In genomic region chr10:80072623-80073489, GRCm38 (mm10) we compare ENCODE assay signal across 13 mouse cellular contexts. TPM values are rescaled to one million over a fixed set of nuclear protein-coding genes. Genes with fewer than 3 reads are reported as not detected.
A peak's percentile ranks its signal among the peaks of the same experiment; 100 is the strongest.
DNase-seq lines count a peak whose midpoint lies in the region; ATAC-seq and TF ChIP-seq lines count a peak whose summit lies in the region.
"Had no signal": no experiment of that assay in that cellular context is flagged by ENCODE, and none has a peak within 500 bp of the region (broad histone marks: within the 10 kb centered on the region; RNA-seq: fewer than 3 reads in every experiment).

No protein-coding gene starts in this region.

- no peaks in the 10 kb centered on the region for H3K27me3 ChIP-seq in heart, postnatal 0 days (ENCODE audit: control insufficient read depth, insufficient read depth, low read length)
- H3K27me3 ChIP-seq in heart, embryonic 11.5 days (ENCODE audit: control insufficient read depth, insufficient read depth, low read length) = no peaks in the 10 kb centered on the region
- no peaks in the 10 kb centered on the region for H3K27me3 ChIP-seq in CH12.LX (replicated peaks)
- H3K27me3 ChIP-seq in limb, embryonic 15.5 days = no peaks in the 10 kb centered on the region
- no peaks in the 10 kb centered on the region for H3K27me3 ChIP-seq in midbrain, embryonic 16.5 days (ENCODE audit: control insufficient read depth, insufficient read depth, low read depth, low read length)
- H3K27me3 ChIP-seq: embryonic facial prominence, embryonic 15.5 days; neural tube, embryonic 12.5 days had no signal

- DNase-seq in heart, postnatal 0 days (ENCODE audit: low spot score) = no peak
- DNase-seq in CH12.LX (ENCODE audit: extremely low read depth) = no peak
- DNase-seq in urinary bladder, postnatal 36 days (ENCODE audit: low spot score in 2 of 2) = no peak
- DNase-seq: heart, adult 11 months; layer of hippocampus, adult 9-11 months; lung, postnatal 14 days; spleen, adult 18-20 months had no signal

- ATAC-seq in heart, postnatal 0 days (ENCODE audit: insufficient read depth, low read depth) = no peak
- ATAC-seq in heart, embryonic 11.5 days (replicated peaks; ENCODE audit: insufficient number of reproducible peaks, low FRiP score, low TSS enrichment) = no peak
- ATAC-seq in limb, embryonic 15.5 days (ENCODE audit: insufficient number of reproducible peaks, low FRiP score, low TSS enrichment, low read depth) = no peak
- no peak for ATAC-seq in midbrain, embryonic 16.5 days

- peaks cover 29% of the 10 kb centered on the region for H3K4me1 ChIP-seq in heart, postnatal 0 days (ENCODE audit: control insufficient read depth, insufficient read depth)
- peaks cover 42% of the 10 kb centered on the region for H3K4me1 ChIP-seq in heart, embryonic 11.5 days (ENCODE audit: control insufficient read depth, insufficient read depth, low read length)
- peaks cover 31 to 57% of the 10 kb centered on the region in 2 experiments for H3K4me1 ChIP-seq in CH12.LX (ENCODE audit: control insufficient read depth in 1 of 2, insufficient read depth in 2 of 2)
- H3K4me1 ChIP-seq in bone marrow, adult 2 months (ENCODE audit: control insufficient read depth, insufficient read depth, low read length) = peaks cover 14% of the 10 kb centered on the region
- peaks cover 26% of the 10 kb centered on the region for H3K4me1 ChIP-seq in limb, embryonic 15.5 days
- H3K4me1 ChIP-seq in midbrain, embryonic 16.5 days (ENCODE audit: control insufficient read depth, insufficient read depth, low read length) = peaks cover 4% of the 10 kb centered on the region; the same call in 1 of the 2 replicates

- no peaks in the 10 kb centered on the region for H3K79me2 ChIP-seq in CH12.LX (replicated peaks; ENCODE audit: control insufficient read depth, extremely low read depth, insufficient read depth, poor library complexity, severe bottlenecking)

- in situ Hi-C loops in CH12.LX (cut with MboI; ENCODE audit: low pct_ligation_motif_present, low pct_unique_long_range_greater_than_20kb, low sequenced_read_pairs) = no loop called here

- H3K9me3 ChIP-seq in heart, postnatal 0 days (replicated peaks; ENCODE audit: control insufficient read depth, low read length) = no peaks in the 10 kb centered on the region
- no peaks in the 10 kb centered on the region for H3K9me3 ChIP-seq in heart, embryonic 11.5 days (replicated peaks; ENCODE audit: control insufficient read depth, low read length)
- no peaks in the 10 kb centered on the region for H3K9me3 ChIP-seq in CH12.LX (replicated peaks; ENCODE audit: low read length)
- no peaks in the 10 kb centered on the region for H3K9me3 ChIP-seq in limb, embryonic 15.5 days
- H3K9me3 ChIP-seq in midbrain, embryonic 16.5 days (replicated peaks; ENCODE audit: control insufficient read depth, low read length, poor library complexity, severe bottlenecking) = no peaks in the 10 kb centered on the region
- H3K9me3 ChIP-seq: embryonic facial prominence, embryonic 15.5 days; neural tube, embryonic 12.5 days had no signal

- no peak for TF ChIP-seq EP300 in heart, postnatal 0 days (IDR thresholded peaks at IDR 0.05; ENCODE audit: low read depth)
- TF ChIP-seq EP300 in CH12.LX (IDR thresholded peaks at IDR 0.05; ENCODE audit: low read length) = no peak

- peaks cover 3% of the 10 kb centered on the region; the same call in 1 of the 2 replicates for H3K36me3 ChIP-seq in heart, postnatal 0 days (replicated peaks; ENCODE audit: control insufficient read depth, insufficient read depth, low read length)
- no peaks in the 10 kb centered on the region for H3K36me3 ChIP-seq in heart, embryonic 11.5 days (ENCODE audit: control insufficient read depth, insufficient read depth, low read length)
- peaks cover 36 to 70% of the 10 kb centered on the region in 2 experiments for H3K36me3 ChIP-seq in CH12.LX (replicated peaks in 1 of 2; ENCODE audit: control insufficient read depth in 1 of 2, insufficient read depth in 1 of 2, low read length in 1 of 2)
- peaks cover 18% of the 10 kb centered on the region for H3K36me3 ChIP-seq in limb, embryonic 15.5 days
- H3K36me3 ChIP-seq in midbrain, embryonic 16.5 days (ENCODE audit: control insufficient read depth, insufficient read depth, low read length) = no peaks in the 10 kb centered on the region

- no peak overlapping the region for H3K4me2 ChIP-seq in heart, postnatal 0 days (ENCODE audit: low read depth, low read length)
- no peak overlapping the region for H3K4me2 ChIP-seq in heart, embryonic 11.5 days
- no peak overlapping the region for H3K4me2 ChIP-seq in CH12.LX (ENCODE audit: insufficient read depth, low read depth, poor library complexity, severe bottlenecking)
- H3K4me2 ChIP-seq in limb, embryonic 15.5 days = no peak overlapping the region
- no peak overlapping the region for H3K4me2 ChIP-seq in midbrain, embryonic 16.5 days (ENCODE audit: low read length)
- H3K4me2 ChIP-seq: embryonic facial prominence, embryonic 15.5 days; neural tube, embryonic 12.5 days had no signal

- 0 out of 2 replicates have a peak overlapping the region, but pooled peaks have one; percentile 2 for H3K27ac ChIP-seq in heart, postnatal 0 days (ENCODE audit: low read depth)
- H3K27ac ChIP-seq in heart, embryonic 11.5 days (ENCODE audit: low read depth, low read length) = no peak overlapping the region; the same call in 1 of the 2 replicates
- peak overlapping the region; percentile 7 for H3K27ac ChIP-seq in CH12.LX (ENCODE audit: insufficient read depth, low read depth)
- no peak overlapping the region for H3K27ac ChIP-seq in bone marrow, adult 2 months (ENCODE audit: control insufficient read depth, insufficient read depth, low read depth, low read length, poor library complexity)
- peak overlapping the region; percentile 29; the same call in 1 of the 2 replicates for H3K27ac ChIP-seq in limb, embryonic 15.5 days
- no peak overlapping the region for H3K27ac ChIP-seq in midbrain, embryonic 16.5 days (ENCODE audit: low read length)
- H3K27ac ChIP-seq: embryonic facial prominence, embryonic 15.5 days; neural tube, embryonic 12.5 days had no signal

- TF ChIP-seq CTCF in heart, postnatal 0 days (IDR thresholded peaks at IDR 0.05; ENCODE audit: low read depth) = no peak
- no peak for TF ChIP-seq CTCF in CH12.LX (conservative IDR thresholded peaks at IDR 0.05 in 1 of 2, IDR thresholded peaks at IDR 0.05 in 1 of 2; ENCODE audit: low read depth in 2 of 2, low read length in 2 of 2)
- TF ChIP-seq CTCF in bone marrow, adult 2 months (IDR thresholded peaks at IDR 0.05; ENCODE audit: control insufficient read depth, insufficient read depth, low read length) = no peak

- no peak overlapping the region for H3K9ac ChIP-seq in heart, postnatal 0 days (replicated peaks; ENCODE audit: low read depth, low read length)
- no peak overlapping the region for H3K9ac ChIP-seq in heart, embryonic 11.5 days (ENCODE audit: low read depth, low read length)
- no peak overlapping the region for H3K9ac ChIP-seq in CH12.LX (ENCODE audit: insufficient read depth, low read depth)
- H3K9ac ChIP-seq in limb, embryonic 15.5 days = no peak overlapping the region
- no peak overlapping the region for H3K9ac ChIP-seq in midbrain, embryonic 16.5 days (ENCODE audit: low read depth, low read length)
- H3K9ac ChIP-seq: embryonic facial prominence, embryonic 15.5 days; neural tube, embryonic 12.5 days had no signal

- no peak for TF ChIP-seq RAD21 in CH12.LX (IDR thresholded peaks at IDR 0.05; ENCODE audit: low read depth, low read length)

- no peak for TF ChIP-seq POLR2A in CH12.LX (IDR thresholded peaks at IDR 0.05; ENCODE audit: low read depth, low read length)
- TF ChIP-seq POLR2A in bone marrow, adult 2 months (IDR thresholded peaks at IDR 0.05; ENCODE audit: borderline replicate concordance, control insufficient read depth, low read depth, low read length) = 0 out of 2 replicates have a peak, but pooled peaks have one; percentile 6

- H3K4me3 ChIP-seq in heart, postnatal 0 days (ENCODE audit: low read depth, low read length) = no peak overlapping the region
- no peak overlapping the region for H3K4me3 ChIP-seq in heart, embryonic 11.5 days (ENCODE audit: low read depth, low read length)
- peak overlapping the region in 1 of 3 experiments; percentile 8 for H3K4me3 ChIP-seq in CH12.LX (replicated peaks in 1 of 3; ENCODE audit: low read depth in 2 of 3, low read length in 2 of 3, poor library complexity in 1 of 3)
- no peak overlapping the region for H3K4me3 ChIP-seq in bone marrow, adult 2 months (replicated peaks; ENCODE audit: control insufficient read depth, low read depth, low read length)
- H3K4me3 ChIP-seq in limb, embryonic 15.5 days = no peak overlapping the region
- no peak overlapping the region for H3K4me3 ChIP-seq in midbrain, embryonic 16.5 days (ENCODE audit: low read depth, low read length)
- H3K4me3 ChIP-seq: embryonic facial prominence, embryonic 15.5 days; neural tube, embryonic 12.5 days had no signal

- dilution Hi-C loops in CH12.LX (cut with MboI; ENCODE audit: extremely low pct_ligation_motif_present, extremely low pct_unique_long_range_greater_than_20kb, low sequenced_read_pairs) = no loop called here

- WGBS in heart, postnatal 0 days = 77% methylated on average over 20 of the region's 20 CpGs
- 78% methylated on average over 20 of the region's 20 CpGs for WGBS in heart, embryonic 11.5 days (ENCODE audit: insufficient replicate concordance)
- 81% methylated on average over 20 of the region's 20 CpGs for WGBS in bone marrow, adult 2 months
- WGBS in limb, embryonic 15.5 days = 79% methylated on average over 20 of the region's 20 CpGs
- WGBS in midbrain, embryonic 16.5 days = 81% methylated on average over 20 of the region's 20 CpGs

RNA-seq across cellular contexts. Expression of gene Gpx4, which starts 25.9 kb away (rescaled TPM):
- total RNA-seq in heart, postnatal 0 days (2014; rRNA removed; ENCODE audit: low replicate concordance) = 490 and 500 TPM in 2 replicates
- polyA plus RNA-seq in heart, postnatal 0 days (2015; fragmentation: Nextera tagmentation; extraction: Ambion mirVana) = 874 and 900 TPM in 2 replicates
- polyA plus RNA-seq in heart, embryonic 11.5 days (2014; fragmentation: Nextera tagmentation; extraction: Ambion mirVana) = 711 and 729 TPM in 2 replicates
- total RNA-seq in CH12.LX (2012; rRNA removed) = 368 and 459 TPM in 2 replicates
- total RNA-seq in CH12.LX (2014; rRNA removed) = 352 and 386 TPM in 2 replicates
- polyA plus RNA-seq in CH12.LX (2012; ENCODE audit: insufficient read length, low read depth) = 332 and 353 TPM in 2 replicates
- 948 and 2,392 TPM in 2 replicates for polyA plus RNA-seq in bone marrow, adult 2 months (2011; ENCODE audit: insufficient read depth, insufficient read length, low replicate concordance, missing spikeins)
- 432 and 471 TPM in 2 replicates for polyA plus RNA-seq in limb, embryonic 15.5 days (2015; fragmentation: Nextera tagmentation; extraction: Ambion mirVana)
- polyA plus RNA-seq in midbrain, embryonic 16.5 days (2015; fragmentation: Nextera tagmentation; extraction: Ambion mirVana) = 509 and 552 TPM in 2 replicates

RNA-seq across cellular contexts. Expression of gene Sbno2, which starts 32.5 kb away (rescaled TPM):
- 21.1 and 22.0 TPM in 2 replicates for total RNA-seq in heart, postnatal 0 days (2014; rRNA removed; ENCODE audit: low replicate concordance)
- polyA plus RNA-seq in heart, postnatal 0 days (2015; fragmentation: Nextera tagmentation; extraction: Ambion mirVana) = 5.9 and 6.3 TPM in 2 replicates
- polyA plus RNA-seq in heart, embryonic 11.5 days (2014; fragmentation: Nextera tagmentation; extraction: Ambion mirVana) = 8.4 and 9.6 TPM in 2 replicates
- total RNA-seq in CH12.LX (2012; rRNA removed) = 20.7 and 22.6 TPM in 2 replicates
- 9.0 and 9.7 TPM in 2 replicates for total RNA-seq in CH12.LX (2014; rRNA removed)
- polyA plus RNA-seq in CH12.LX (2012; ENCODE audit: insufficient read length, low read depth) = 21.1 and 24.2 TPM in 2 replicates
- polyA plus RNA-seq in bone marrow, adult 2 months (2011; ENCODE audit: insufficient read depth, insufficient read length, low replicate concordance, missing spikeins) = 37.6 and 83.8 TPM in 2 replicates
- polyA plus RNA-seq in limb, embryonic 15.5 days (2015; fragmentation: Nextera tagmentation; extraction: Ambion mirVana) = 19.7 and 19.8 TPM in 2 replicates
- polyA plus RNA-seq in midbrain, embryonic 16.5 days (2015; fragmentation: Nextera tagmentation; extraction: Ambion mirVana) = 11.6 and 12.5 TPM in 2 replicates

RNA-seq across cellular contexts. Expression of gene Polr2e, which starts 33.3 kb away (rescaled TPM):
- total RNA-seq in heart, postnatal 0 days (2014; rRNA removed; ENCODE audit: low replicate concordance) = 70.6 and 106 TPM in 2 replicates
- 120 and 123 TPM in 2 replicates for polyA plus RNA-seq in heart, postnatal 0 days (2015; fragmentation: Nextera tagmentation; extraction: Ambion mirVana)
- polyA plus RNA-seq in heart, embryonic 11.5 days (2014; fragmentation: Nextera tagmentation; extraction: Ambion mirVana) = 160 and 182 TPM in 2 replicates
- total RNA-seq in CH12.LX (2012; rRNA removed) = 127 and 132 TPM in 2 replicates
- 98.3 and 105 TPM in 2 replicates for total RNA-seq in CH12.LX (2014; rRNA removed)
- polyA plus RNA-seq in CH12.LX (2012; ENCODE audit: insufficient read length, low read depth) = 194 and 227 TPM in 2 replicates
- polyA plus RNA-seq in bone marrow, adult 2 months (2011; ENCODE audit: insufficient read depth, insufficient read length, low replicate concordance, missing spikeins) = 35.6 and 44.5 TPM in 2 replicates
- polyA plus RNA-seq in limb, embryonic 15.5 days (2015; fragmentation: Nextera tagmentation; extraction: Ambion mirVana) = 213 and 217 TPM in 2 replicates
- 124 and 131 TPM in 2 replicates for polyA plus RNA-seq in midbrain, embryonic 16.5 days (2015; fragmentation: Nextera tagmentation; extraction: Ambion mirVana)

RNA-seq across cellular contexts. Expression of gene Stk11, which starts 42.7 kb away (rescaled TPM):
- total RNA-seq in heart, postnatal 0 days (2014; rRNA removed; ENCODE audit: low replicate concordance) = 40.3 and 57.4 TPM in 2 replicates
- polyA plus RNA-seq in heart, postnatal 0 days (2015; fragmentation: Nextera tagmentation; extraction: Ambion mirVana) = 10.6 and 10.8 TPM in 2 replicates
- 16.5 and 20.0 TPM in 2 replicates for polyA plus RNA-seq in heart, embryonic 11.5 days (2014; fragmentation: Nextera tagmentation; extraction: Ambion mirVana)
- total RNA-seq in CH12.LX (2012; rRNA removed) = 64.8 and 65.9 TPM in 2 replicates
- 47.4 and 48.5 TPM in 2 replicates for total RNA-seq in CH12.LX (2014; rRNA removed)
- polyA plus RNA-seq in CH12.LX (2012; ENCODE audit: insufficient read length, low read depth) = 93.4 and 94.9 TPM in 2 replicates
- 197 and 344 TPM in 2 replicates for polyA plus RNA-seq in bone marrow, adult 2 months (2011; ENCODE audit: insufficient read depth, insufficient read length, low replicate concordance, missing spikeins)
- 15.2 and 16.6 TPM in 2 replicates for polyA plus RNA-seq in limb, embryonic 15.5 days (2015; fragmentation: Nextera tagmentation; extraction: Ambion mirVana)
- 14.2 and 15.4 TPM in 2 replicates for polyA plus RNA-seq in midbrain, embryonic 16.5 days (2015; fragmentation: Nextera tagmentation; extraction: Ambion mirVana)

RNA-seq across cellular contexts. Expression of gene Arhgap45, which starts 56.4 kb away (rescaled TPM):
- total RNA-seq in heart, postnatal 0 days (2014; rRNA removed; ENCODE audit: low replicate concordance) = 3.9 and 11.0 TPM in 2 replicates
- polyA plus RNA-seq in heart, postnatal 0 days (2015; fragmentation: Nextera tagmentation; extraction: Ambion mirVana) = 1.9 TPM in 2 replicates
- 6.2 and 7.5 TPM in 2 replicates for polyA plus RNA-seq in heart, embryonic 11.5 days (2014; fragmentation: Nextera tagmentation; extraction: Ambion mirVana)
- total RNA-seq in CH12.LX (2012; rRNA removed) (23.4 and 25.9 TPM in 2 replicates), CH12.LX (2014; rRNA removed) (10.3 and 11.8 TPM in 2 replicates)
- polyA plus RNA-seq in CH12.LX (2012; ENCODE audit: insufficient read length, low read depth) = 20.2 and 21.2 TPM in 2 replicates
- 111 and 291 TPM in 2 replicates for polyA plus RNA-seq in bone marrow, adult 2 months (2011; ENCODE audit: insufficient read depth, insufficient read length, low replicate concordance, missing spikeins)
- polyA plus RNA-seq in limb, embryonic 15.5 days (2015; fragmentation: Nextera tagmentation; extraction: Ambion mirVana) = 5.3 and 6.4 TPM in 2 replicates
- 1.2 TPM in 2 replicates for polyA plus RNA-seq in midbrain, embryonic 16.5 days (2015; fragmentation: Nextera tagmentation; extraction: Ambion mirVana)

Comparison
In these comparisons a context has a peak if more than half of its experiments do, and no peak if none do; other contexts are left out.
1. H3K27ac ChIP-seq: peak in heart, postnatal 0 days (single experiment), CH12.LX (single experiment) and limb, embryonic 15.5 days (single experiment); none in heart, embryonic 11.5 days (single experiment), bone marrow, adult 2 months (single experiment) and midbrain, embryonic 16.5 days (single experiment).